Mouse (Mus musculus): ENCODE measurements at regions not wholly inside any gene's neighbourhood (a gene's known extent, or its start where the extent isn't known, plus 50 kb on each side); places are given as distances from the start of the nearest gene placed in this dataset.

DNA sequence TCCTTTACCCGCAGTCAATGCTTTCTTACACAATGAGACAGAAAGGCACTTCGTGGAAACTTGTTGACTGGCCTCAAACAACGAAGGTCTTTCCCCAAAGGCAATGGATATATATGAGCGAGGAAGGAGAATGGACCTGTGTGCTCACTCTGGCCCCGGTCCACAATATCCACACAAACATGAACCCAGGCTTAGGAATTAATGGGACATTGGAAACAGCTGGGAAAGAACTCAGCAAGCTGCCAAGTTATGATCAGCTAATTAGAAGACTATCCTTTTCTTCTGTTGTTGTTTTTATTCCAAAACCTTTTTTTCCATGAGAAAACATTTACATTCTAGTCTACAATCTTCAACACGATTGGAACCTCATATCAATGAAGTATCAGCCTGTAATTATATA is 129.8 kb upstream of the Akirin2 start:
- H3K27me3 ChIP-seq (ENCODE audit: insufficient read depth, low read length): no peaks in the 10 kb centered on the region
- H3K4me1 ChIP-seq (replicated peaks; ENCODE audit: low read depth, low read length): no peaks in the 10 kb centered on the region
- H3K4me3 ChIP-seq (replicated peaks; ENCODE audit: low read length): no peak overlapping the region
- TF ChIP-seq NANOG (IDR thresholded peaks at IDR 0.05; ENCODE audit: borderline replicate concordance, low read length): no peak
- TF ChIP-seq POU5F1 (IDR thresholded peaks at IDR 0.05; ENCODE audit: borderline replicate concordance, low read length): no peak
- TF ChIP-seq CTCF (conservative IDR thresholded peaks at IDR 0.05; ENCODE audit: low read length): no peak
- no peaks in the 10 kb centered on the region for H3K36me3 ChIP-seq (ENCODE audit: insufficient read depth, low read length)
- H3K9me3 ChIP-seq (ENCODE audit: low read length): peaks cover 13% of the 10 kb centered on the region

DNA sequence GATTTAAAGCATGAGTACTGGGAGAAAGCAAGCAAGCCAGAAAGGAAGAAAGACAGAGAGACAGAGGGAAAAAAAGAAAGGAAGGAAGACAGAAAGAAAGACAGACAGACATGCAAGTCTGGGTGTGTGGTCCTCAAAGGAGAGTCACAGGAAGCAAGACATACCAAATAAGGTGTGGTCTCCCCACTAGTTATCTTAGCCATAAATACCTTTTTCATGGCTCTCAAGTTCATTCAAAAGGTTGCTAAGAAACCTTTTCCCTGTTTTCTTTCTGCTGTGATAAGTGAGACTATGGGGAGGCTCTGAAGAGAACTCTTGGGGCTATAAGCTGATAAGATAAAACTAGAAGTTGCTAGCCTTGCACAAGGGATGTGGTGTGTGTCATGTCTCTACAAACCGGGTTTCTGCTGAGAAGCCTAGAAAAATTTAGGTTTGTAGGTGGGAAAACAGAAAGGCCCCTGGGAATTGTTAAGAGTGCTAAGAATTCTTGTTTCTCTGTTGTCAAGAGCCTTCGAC is 126.5 kb upstream of the Akirin2 start:
- no peak overlapping the region for H3K4me3 ChIP-seq (replicated peaks; ENCODE audit: low read length)
- no peaks in the 10 kb centered on the region for H3K4me1 ChIP-seq (replicated peaks; ENCODE audit: low read depth, low read length)
- no peaks in the 10 kb centered on the region for H3K36me3 ChIP-seq (ENCODE audit: insufficient read depth, low read length)
- no peaks in the 10 kb centered on the region for H3K9me3 ChIP-seq (ENCODE audit: low read length)
- no peak for TF ChIP-seq NANOG (IDR thresholded peaks at IDR 0.05; ENCODE audit: borderline replicate concordance, low read length)
- no peak for TF ChIP-seq CTCF (conservative IDR thresholded peaks at IDR 0.05; ENCODE audit: low read length)
- no peak for TF ChIP-seq POU5F1 (IDR thresholded peaks at IDR 0.05; ENCODE audit: borderline replicate concordance, low read length)
- H3K27me3 ChIP-seq (ENCODE audit: insufficient read depth, low read length): peaks cover 6% of the 10 kb centered on the region

DNA sequence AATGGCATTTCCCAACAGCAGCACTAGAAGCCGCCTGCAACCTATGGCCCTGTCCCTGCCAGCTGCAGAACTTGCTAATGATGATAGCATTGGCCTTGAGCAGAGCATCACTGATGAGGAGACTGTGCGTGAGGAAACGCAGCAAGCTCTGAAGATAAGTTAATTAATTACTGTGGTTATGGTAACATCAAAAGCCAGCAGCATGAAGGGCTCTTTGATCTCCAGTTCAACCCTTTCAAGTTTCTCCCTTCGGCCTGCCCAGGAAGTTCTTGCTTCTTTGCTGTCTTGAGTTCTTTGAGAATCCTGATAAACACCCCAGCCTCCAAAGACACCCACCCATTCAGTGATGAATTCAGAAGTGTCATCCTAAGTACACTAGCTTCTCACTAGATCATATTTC is 121.7 kb upstream of the Akirin2 start:
- Histone ChIP-seq H3K9me3 (ENCODE audit: low read length) (no peaks in the 10 kb centered on the region), H3K4me1 (replicated peaks; ENCODE audit: low read depth, low read length) (no peaks in the 10 kb centered on the region), H3K36me3 (ENCODE audit: insufficient read depth, low read length) (no peaks in the 10 kb centered on the region), H3K27me3 (ENCODE audit: insufficient read depth, low read length) (peaks cover 16% of the 10 kb centered on the region), H3K4me3 (replicated peaks; ENCODE audit: low read length) (no peak overlapping the region)
- no peak for TF ChIP-seq CTCF (conservative IDR thresholded peaks at IDR 0.05; ENCODE audit: low read length)
- no peak for TF ChIP-seq POU5F1 (IDR thresholded peaks at IDR 0.05; ENCODE audit: borderline replicate concordance, low read length)
- no peak for TF ChIP-seq NANOG (IDR thresholded peaks at IDR 0.05; ENCODE audit: borderline replicate concordance, low read length)

- Histone ChIP-seq H3K4me3 (replicated peaks; ENCODE audit: low read length) (no peak overlapping the region), H3K4me1 (replicated peaks; ENCODE audit: low read depth, low read length) (no peaks in the 10 kb centered on the region), H3K27me3 (ENCODE audit: insufficient read depth, low read length) (peaks cover 16% of the 10 kb centered on the region), H3K9me3 (ENCODE audit: low read length) (no peaks in the 10 kb centered on the region), H3K36me3 (ENCODE audit: insufficient read depth, low read length) (no peaks in the 10 kb centered on the region)
- 0 out of 2 replicates have a peak, but pooled peaks have one; percentile 7 for TF ChIP-seq CTCF (conservative IDR thresholded peaks at IDR 0.05; ENCODE audit: low read length)
- TF ChIP-seq POU5F1 (IDR thresholded peaks at IDR 0.05; ENCODE audit: borderline replicate concordance, low read length): no peak
Measured at GRCm38 (mm10) chr4:34429456-34430235, 121.1 kb upstream of the Akirin2 start.

GRCm38 (mm10) chr4:34437316-34437715 is 113.4 kb upstream of the Akirin2 start:
- H3K4me1 ChIP-seq (replicated peaks; ENCODE audit: low read depth, low read length): no peaks in the 10 kb centered on the region
- no peak for TF ChIP-seq CTCF (conservative IDR thresholded peaks at IDR 0.05; ENCODE audit: low read length)
- no peak for TF ChIP-seq NANOG (IDR thresholded peaks at IDR 0.05; ENCODE audit: borderline replicate concordance, low read length)
- no peak for TF ChIP-seq POU5F1 (IDR thresholded peaks at IDR 0.05; ENCODE audit: borderline replicate concordance, low read length)
- H3K36me3 ChIP-seq (ENCODE audit: insufficient read depth, low read length): no peaks in the 10 kb centered on the region

DNA sequence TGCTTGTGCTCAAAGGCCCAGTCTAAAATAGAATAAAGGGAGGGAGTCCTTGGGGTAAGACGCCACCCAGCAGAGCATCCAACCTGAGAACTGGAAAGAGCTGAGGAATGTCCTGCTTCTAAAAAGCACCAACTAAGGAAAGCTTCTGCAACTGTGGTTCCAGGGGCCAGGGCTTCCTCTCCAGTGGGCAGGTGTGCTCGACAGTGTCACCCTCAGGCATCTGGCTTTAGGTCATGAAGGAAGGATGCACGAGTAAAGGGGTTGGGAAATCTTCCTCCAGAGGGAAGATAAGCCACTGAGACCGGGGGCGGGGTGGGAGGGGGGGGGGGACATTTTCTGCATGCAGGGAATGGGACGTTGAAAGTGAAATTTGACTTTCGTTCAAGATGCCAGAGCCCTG is 101.2 kb upstream of the Akirin2 start:
- Histone ChIP-seq H3K4me1 (replicated peaks; ENCODE audit: low read depth, low read length) (no peaks in the 10 kb centered on the region), H3K9me3 (ENCODE audit: low read length) (no peaks in the 10 kb centered on the region), H3K4me3 (replicated peaks; ENCODE audit: low read length) (no peak overlapping the region), H3K27me3 (ENCODE audit: insufficient read depth, low read length) (no peaks in the 10 kb centered on the region), H3K36me3 (ENCODE audit: insufficient read depth, low read length) (no peaks in the 10 kb centered on the region)
- TF ChIP-seq POU5F1 (IDR thresholded peaks at IDR 0.05; ENCODE audit: borderline replicate concordance, low read length) (no peak), CTCF (conservative IDR thresholded peaks at IDR 0.05; ENCODE audit: low read length) (no peak), NANOG (IDR thresholded peaks at IDR 0.05; ENCODE audit: borderline replicate concordance, low read length) (no peak)

More at GRCm38 (mm10) chr4:34437316-34437715, 113.4 kb upstream of the Akirin2 start:
- Histone ChIP-seq H3K4me3 (replicated peaks; ENCODE audit: low read length) (no peak overlapping the region), H3K27me3 (ENCODE audit: insufficient read depth, low read length) (peaks cover 14% of the 10 kb centered on the region), H3K9me3 (ENCODE audit: low read length) (no peaks in the 10 kb centered on the region)

GRCm38 (mm10) chr4:34462591-34462990 is 88.1 kb upstream of the Akirin2 start:
- H3K4me1 ChIP-seq (replicated peaks; ENCODE audit: low read depth, low read length): no peaks in the 10 kb centered on the region
- no peak overlapping the region for H3K4me3 ChIP-seq (replicated peaks; ENCODE audit: low read length)
- H3K27me3 ChIP-seq (ENCODE audit: insufficient read depth, low read length): no peaks in the 10 kb centered on the region
- no peak for TF ChIP-seq CTCF (conservative IDR thresholded peaks at IDR 0.05; ENCODE audit: low read length)
- no peaks in the 10 kb centered on the region for H3K9me3 ChIP-seq (ENCODE audit: low read length)
- no peaks in the 10 kb centered on the region for H3K36me3 ChIP-seq (ENCODE audit: insufficient read depth, low read length)

DNA sequence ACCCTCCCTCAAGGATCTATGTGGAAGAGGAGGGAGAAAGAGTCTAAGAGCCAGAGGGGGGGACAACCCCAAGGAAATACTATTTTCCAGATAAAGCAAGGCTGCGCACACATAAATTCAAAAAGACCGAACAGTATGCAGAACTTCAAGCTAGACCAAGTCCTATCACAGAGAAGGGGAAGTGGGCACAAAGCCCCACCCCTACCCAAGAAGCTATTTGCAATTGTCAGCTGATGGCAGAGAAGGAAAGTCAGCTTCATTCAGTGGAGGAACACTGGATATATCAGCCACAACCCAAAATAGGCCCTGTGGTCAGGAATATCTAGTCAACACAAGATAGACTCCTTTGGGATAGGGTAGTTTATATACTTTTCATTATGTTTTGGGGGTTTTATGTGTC is 84.9 kb upstream of the Akirin2 start:
- H3K27me3 ChIP-seq (ENCODE audit: insufficient read depth, low read length): no peaks in the 10 kb centered on the region
- TF ChIP-seq CTCF (conservative IDR thresholded peaks at IDR 0.05; ENCODE audit: low read length): no peak
- H3K36me3 ChIP-seq (ENCODE audit: insufficient read depth, low read length): no peaks in the 10 kb centered on the region
- no peak overlapping the region for H3K4me3 ChIP-seq (replicated peaks; ENCODE audit: low read length)
- no peaks in the 10 kb centered on the region for H3K4me1 ChIP-seq (replicated peaks; ENCODE audit: low read depth, low read length)
- no peaks in the 10 kb centered on the region for H3K9me3 ChIP-seq (ENCODE audit: low read length)

DNA sequence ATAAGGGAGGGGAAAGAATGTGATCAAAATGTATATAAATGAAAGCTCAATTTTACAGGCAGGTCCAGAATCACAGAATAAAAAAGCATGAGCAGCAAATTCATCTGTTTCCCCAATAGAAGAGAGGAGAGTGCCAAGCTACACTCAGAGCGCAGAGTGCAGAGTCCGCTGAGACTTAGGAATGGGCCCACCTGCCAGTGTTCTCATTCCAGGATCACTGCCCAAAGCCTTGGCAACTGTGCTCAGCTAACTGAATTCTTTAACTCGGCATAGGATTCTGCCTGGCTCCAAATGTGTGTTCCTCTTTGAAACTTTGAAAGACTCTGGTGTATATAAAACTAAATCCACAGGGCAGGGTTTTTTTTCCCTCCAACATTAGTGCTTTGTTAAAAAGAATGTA is 84.4 kb upstream of the Akirin2 start:
- Histone ChIP-seq H3K4me1 (replicated peaks; ENCODE audit: low read depth, low read length) (no peaks in the 10 kb centered on the region), H3K36me3 (ENCODE audit: insufficient read depth, low read length) (no peaks in the 10 kb centered on the region), H3K9me3 (ENCODE audit: low read length) (no peaks in the 10 kb centered on the region), H3K27me3 (ENCODE audit: insufficient read depth, low read length) (no peaks in the 10 kb centered on the region), H3K4me3 (replicated peaks; ENCODE audit: low read length) (no peak overlapping the region)
- no peak for TF ChIP-seq NANOG (IDR thresholded peaks at IDR 0.05; ENCODE audit: borderline replicate concordance, low read length)
- TF ChIP-seq POU5F1 (IDR thresholded peaks at IDR 0.05; ENCODE audit: borderline replicate concordance, low read length): no peak
